Mouse (Mus musculus) megakaryocyte, embryonic 14.5 days (primary cell): ENCODE data around the gene Smyd1.

Source experiments
- FLI1 ChIP-seq: IDR thresholded peaks from 2 replicates; pipeline ENCODE4 v1.6.1; 2012; ENCODE audit warnings: low read length, inconsistent platforms, mixed read lengths
- GATA1 ChIP-seq: IDR thresholded peaks from 3 replicates; pipeline ENCODE4 v1.6.1; 2012; ENCODE audit warnings: mixed read lengths, low read length, inconsistent platforms, borderline replicate concordance

DNA sequence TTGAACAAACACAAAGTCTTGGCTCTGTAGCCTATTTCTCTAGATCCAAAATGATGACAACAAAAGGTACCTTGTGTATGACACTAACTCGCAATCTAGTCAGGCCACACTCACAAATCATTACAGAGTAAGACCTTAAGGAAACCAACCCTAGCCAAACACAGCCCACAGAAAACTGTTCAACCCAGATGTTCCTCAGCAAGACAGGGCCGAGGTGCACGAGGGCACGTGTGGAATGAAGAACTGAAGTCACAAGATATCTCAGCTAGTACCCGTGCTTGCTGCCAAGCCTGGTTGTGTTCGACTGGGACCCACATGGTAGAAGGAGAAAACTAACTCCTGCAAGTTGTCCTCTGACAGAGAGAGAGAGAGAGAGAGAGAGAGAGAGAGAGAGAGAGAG is 7.8 kb upstream of the Smyd1 start:
- TF ChIP-seq GATA1 = no peak
- no peak for TF ChIP-seq FLI1
